Mouse (Mus musculus): ENCODE data around the gene Pptc7. TPM values are rescaled to one million over a fixed set of nuclear protein-coding genes. Genes with fewer than 3 reads are reported as not detected.
"Not testable (repeated sequence)": the region's sequence is repeated elsewhere in the genome, so short reads cannot be mapped to it uniquely, and the experiment has no call there.

The Pptc7 gene
- polyA plus RNA-seq, 1 experiment = 22.6 TPM

DNA sequence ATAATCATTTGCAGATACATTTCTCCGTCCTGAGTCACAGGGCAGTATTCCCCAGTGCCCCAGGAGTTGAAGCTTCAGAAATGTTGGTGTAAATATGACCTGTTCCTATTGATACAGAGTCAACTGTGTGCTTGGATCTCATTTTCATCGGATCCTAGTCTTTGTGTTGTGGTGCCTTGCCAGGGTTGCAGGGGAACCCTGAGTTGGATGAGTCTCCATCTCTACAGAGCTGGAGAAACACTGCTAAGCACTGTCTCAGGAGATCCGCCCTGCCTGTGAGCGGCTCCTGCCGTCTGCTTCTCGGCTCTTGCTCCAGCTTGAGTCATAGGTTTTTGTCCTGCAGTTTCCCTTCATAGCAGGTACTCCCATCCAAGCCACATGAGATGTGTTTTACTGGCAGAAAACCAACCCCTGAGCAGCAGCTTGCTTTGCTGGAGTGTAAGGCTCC lies 15.9 kb downstream of the Pptc7 start:
- DNase-seq (ENCODE audit: low spot score) = no peak

DNA sequence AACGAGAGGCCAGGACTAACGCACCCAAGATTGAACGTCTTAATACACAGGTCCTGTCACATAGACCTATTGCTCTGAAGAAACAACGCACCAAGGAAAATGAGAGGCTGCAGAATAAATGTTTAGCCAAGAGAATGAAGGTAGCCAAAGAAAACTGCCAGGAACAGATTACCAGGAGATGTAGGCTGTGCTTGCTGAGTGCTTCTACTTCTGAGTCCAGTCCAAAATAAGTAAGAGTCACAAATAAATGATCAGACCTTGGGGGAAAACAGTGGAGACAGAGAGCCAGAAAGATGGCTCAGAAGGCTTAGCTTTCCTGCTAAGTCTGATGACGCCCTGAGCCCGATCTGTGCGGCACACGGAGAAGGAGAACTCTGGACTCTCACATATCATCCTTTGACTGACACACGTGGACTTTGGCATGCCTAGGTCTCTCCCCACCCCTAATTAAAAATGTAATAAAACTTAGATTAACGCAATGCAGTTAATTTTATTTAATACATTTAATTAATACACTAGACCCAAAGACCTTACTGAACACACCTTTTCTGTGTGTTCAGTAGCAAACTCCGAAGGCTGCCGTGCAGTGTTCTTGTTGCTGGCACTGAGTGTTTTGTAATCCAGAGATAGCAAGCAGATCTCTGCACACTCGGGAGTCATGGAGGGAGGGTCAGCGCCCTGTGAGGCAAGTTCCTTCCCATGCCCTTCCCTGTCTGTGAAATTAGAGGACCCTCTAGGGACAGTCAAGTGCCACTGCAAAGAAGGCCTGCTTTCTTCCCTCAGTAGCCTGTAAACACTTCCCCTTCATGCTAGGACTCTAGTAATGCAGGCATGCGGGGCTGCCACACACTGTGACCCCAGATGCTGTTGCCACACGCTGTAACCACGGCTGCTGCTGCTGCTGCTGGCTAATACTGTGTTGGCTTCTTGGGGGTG lies 18.9 kb downstream of the Pptc7 start:
- DNase-seq (ENCODE audit: low spot score) = no peak

DNA sequence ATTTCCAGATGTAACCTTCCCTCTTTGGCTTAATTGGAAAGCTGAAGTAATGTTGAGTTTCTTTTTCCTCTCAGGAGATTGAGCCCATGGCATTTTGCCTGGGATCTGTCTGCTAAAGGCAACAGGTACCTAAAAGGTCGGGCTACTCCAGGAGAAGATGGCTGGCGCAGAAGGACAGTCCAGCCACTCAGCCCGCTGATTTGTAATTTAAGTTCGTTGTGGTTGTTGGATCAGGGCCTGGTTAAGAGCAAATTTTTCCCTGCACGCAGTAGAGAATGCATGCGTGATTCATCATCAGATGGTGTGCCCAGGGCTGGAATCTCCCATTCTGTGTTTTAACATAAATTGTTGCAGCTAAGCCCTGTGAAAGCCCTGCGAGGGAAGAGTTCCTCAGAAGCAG lies 19.8 kb downstream of the Pptc7 start:
- no peak for DNase-seq (ENCODE audit: low spot score)

DNA sequence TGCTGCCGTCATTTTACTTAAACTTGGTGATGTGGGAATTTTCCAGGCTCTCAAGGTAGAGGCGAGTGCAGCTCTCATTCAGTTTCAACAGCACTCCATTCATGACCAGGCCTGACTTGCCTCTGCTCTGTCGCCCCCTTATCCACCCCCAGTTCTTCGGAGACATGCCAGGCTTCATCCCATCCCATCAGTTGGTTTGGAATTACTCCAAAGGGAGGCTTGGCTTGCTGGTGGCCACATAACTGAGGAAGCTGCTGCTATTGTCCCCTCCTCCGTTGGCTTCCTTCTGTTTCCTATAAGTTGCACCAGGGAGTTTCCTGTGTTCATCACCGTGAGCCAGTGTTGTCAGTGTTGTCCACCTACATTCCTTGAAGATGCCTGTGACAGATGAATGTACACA lies 20.4 kb downstream of the Pptc7 start:
- DNase-seq (ENCODE audit: low spot score) = no peak

DNA sequence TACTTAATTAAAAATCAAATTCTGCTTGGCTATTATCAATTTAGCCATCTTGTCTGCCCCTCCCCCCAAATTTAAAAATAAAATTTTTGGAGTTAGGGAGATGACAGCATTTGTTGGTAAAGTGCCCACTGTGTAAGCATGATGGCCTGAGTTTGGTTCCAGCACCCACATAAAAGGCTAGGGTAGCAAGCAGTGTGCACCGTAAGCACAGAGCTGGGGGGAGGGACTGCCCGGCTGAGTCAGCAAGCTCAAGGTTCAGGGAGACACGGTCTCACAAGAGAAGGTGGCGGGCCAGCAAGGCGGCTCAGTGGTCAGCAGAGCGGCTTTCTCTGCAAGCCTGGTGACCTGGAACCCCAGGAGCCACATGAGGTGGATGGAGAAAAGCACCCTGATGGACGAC lies 21.3 kb downstream of the Pptc7 start:
- no peak for DNase-seq (ENCODE audit: low spot score)

DNA sequence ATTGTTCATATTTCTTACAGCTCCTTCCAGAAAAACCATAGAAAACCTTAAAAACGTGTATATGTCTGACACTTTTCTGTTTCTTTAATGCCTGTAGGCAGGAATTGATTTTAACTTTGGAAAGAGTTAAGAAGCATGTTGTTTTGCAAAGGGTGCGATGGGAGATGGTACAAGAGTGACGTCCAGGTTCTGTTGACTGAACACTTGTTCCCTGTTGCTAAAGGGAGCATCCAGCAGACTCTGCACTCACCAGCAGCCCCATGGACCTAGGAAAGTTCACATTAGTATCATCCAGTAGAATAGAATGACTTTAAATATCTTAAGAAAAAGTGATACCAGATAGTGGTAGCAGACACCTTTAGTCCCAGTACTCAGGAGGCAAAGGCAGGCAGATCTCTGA lies 22.4 kb downstream of the Pptc7 start:
- DNase-seq (ENCODE audit: low spot score) = no peak

DNA sequence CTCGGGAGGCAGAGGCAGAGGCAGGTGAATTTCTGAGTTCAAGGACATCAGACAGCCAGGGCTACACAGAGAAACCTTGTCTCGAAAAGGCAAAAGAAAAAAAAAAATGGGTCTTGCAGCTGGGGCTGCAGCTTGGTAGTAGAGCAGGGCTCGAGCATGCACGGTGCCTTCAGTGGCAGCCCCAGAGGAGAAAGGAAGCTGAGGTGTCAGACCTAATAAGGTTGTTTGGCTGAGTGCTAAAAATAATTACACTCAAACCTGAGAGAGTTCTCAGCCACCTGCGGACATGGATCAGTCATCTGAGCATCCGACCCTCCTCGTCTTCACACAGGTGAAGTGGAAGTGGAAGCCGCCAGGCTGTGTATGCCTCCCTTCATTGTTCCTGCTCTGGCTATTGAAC lies 26.5 kb downstream of the Pptc7 start:
- DNase-seq (ENCODE audit: low spot score) = no peak

DNA sequence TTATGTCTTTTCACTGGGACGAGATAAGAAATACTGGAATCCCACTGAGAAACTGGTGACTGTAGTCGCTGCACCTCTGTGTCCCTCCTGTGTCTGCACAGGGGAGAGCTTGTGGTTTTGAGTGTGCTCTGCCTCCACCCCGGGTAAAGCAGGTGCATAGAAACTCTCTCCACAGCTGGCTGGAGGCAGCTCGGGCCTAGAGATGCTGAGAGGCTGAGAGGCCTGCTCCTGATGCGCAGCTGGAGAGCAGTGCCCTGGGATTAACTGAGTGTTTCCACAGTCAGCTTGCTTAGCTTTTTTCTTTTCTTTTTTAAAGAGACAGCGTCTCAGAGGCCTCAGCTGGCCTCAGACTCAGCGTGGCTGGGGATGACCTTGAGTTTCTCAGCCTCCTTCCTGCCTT lies 27.5 kb downstream of the Pptc7 start:
- no peak for DNase-seq (ENCODE audit: low spot score)

DNA sequence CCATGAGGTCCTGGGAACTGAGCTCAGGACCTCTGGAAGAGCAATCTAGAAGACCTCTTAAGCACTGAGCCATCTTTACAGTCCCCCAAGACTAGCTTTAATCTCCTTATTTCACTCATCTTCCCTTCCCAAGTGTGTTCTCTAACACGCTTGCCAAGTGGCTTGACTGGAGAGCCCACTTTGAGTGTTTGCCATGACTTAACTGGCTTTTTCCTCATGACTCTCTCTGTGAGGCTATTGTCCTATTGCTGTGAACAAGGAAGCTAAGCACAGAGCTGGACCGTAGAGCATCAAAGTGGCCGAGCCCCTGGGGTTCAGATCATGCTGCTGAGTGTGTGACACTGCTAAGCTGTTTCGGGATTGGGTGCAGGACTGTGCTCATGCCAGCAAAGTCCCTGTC lies 28.2 kb downstream of the Pptc7 start:
- DNase-seq (ENCODE audit: low spot score) = no peak

DNA sequence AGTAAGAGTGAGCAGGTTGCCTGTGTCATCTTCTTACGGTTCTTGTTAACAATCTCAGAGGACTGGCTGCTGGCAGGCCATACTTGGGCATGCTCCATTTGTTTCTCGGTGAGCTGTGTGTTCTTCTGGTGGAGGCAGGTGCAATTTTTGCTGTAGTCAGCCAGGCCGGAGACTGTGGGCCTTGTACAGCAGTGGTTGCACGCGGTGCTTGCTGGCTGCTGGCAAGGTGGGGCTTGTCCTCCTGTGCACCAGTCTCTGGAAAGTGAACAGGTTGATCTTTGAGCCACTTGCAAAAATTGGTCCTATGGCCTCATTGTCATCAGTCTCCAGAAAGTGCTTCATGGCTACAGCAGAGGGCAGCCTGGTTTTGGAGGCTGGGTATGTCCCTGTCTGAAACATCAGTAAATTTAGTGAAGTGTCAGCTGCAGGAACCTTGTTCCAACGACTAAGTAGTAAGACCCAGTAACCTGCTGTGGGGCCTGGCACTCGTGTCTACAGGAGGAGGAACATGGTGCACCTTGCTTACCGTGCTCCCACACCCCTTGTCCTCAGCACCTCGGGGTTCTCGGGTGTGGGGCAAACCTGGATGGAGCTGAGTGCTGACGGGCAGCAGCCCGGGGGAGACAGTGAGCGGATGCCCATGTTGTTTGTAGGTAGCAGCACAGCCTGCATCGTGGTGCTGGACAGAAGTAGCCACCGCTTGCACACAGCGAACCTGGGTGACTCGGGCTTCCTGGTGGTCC lies 28.9 kb downstream of the Pptc7 start:
- DNase-seq (ENCODE audit: low spot score) = no peak

DNA sequence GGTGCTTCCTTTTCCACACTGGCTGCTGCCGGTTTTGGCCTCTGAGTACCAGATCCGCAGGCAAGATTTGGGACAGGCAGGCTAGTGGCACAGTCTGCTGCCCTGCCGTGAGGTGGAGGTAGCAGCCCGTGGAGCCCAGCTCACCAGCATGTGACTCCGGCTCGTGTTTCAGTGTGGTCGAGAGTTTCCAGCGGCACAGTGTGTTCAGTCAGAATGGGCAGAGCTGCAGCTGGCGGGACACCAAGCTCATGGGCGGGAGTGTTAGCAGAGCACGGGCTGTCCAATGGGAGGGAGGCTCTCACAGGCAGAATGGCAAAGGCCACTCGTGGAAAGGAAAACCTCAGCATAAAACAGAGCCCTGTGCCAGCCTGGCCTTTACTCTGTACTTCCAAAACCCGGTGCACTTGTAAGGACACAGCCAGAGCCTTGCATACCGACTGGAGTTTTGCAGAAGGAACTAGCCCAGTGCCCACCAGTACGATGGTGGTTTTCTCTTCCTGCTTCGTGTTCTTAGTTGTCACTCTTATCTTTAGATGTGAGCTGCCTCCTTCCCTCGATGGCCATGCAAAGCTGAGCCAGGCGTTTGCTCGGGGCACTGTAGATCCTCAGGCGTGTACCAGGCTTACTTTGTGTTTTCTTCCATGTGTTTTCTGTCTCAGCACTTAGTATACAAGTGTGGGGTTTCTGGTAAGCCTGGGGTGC lies 31.0 kb downstream of the Pptc7 start:
- peak; percentile 69 for DNase-seq (ENCODE audit: low spot score)

DNA sequence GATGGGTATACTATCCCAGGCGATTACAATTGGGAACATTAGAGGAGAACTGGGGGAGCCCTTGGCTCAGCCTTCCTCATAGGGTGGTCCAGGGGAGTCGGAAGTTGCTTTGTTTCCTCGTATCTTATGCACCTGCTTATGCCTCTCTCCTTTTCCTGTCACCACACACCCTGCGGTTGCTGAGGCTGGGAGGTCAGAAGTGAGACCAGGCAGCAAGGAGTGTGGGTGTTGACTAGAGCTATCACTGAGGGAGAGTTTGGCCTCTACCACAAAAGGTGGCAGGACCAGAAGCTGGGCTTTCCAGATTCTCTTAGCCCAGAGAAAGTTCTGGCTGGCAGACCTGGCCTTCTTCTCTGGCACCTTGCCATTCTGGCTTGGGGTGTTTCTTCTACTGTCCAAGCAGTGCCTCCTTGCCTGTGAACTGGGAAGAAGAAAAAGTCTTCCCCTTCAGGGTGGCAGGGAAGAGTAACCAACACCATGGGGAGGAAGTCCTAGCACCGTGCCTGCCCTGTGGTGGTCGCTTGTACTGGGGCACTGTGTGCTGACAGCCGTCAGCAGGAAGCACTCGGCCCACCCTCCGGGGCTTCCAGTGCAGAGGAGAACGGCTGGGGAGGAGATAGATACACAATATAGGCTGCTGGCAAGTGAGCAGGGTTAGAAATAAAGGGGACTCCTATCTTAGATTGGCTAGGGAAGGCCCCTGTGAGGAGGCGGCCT lies 33.3 kb downstream of the Pptc7 start:
- DNase-seq (ENCODE audit: low spot score) = no peak

DNA sequence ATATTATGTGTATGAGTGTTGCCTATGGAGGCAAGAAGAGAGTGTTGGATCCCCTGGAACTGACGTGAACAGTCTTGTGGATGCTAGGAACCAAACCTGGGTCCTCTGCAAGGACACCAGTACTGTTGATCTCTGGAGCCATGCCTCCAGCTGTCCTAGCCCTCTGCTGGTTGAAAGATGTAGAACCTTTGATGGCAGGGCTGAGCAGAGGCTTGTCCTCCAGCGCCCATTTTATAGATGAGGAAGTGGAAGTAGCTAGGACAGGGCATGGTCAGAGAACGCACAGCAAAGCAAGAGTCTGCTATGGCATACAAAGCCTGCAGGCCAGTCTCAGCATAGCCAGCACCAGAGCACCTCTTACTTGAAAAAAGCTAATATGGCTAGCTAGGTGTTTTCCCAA lies 33.9 kb downstream of the Pptc7 start:
- no peak for DNase-seq (ENCODE audit: low spot score)

DNA sequence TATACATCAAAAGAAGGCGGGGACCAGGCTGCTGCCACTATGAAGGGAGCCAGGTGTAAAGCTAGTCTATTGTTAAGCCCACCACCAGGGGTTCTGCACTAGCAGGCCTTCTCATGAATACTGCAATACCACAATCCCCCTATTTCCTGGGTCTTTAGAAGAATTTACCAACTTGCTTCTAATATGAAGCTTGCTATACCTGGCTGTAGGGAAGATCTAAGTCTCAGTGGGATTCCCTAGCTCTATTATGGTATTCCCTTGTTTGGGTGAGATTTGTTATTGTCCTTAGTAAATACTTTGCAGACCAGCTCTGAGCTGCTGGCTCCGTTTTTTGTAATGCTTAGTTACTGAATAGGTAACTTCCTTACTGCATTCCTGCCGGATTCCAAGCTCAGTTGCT lies 34.8 kb downstream of the Pptc7 start:
- not testable (repeated sequence) for DNase-seq (ENCODE audit: low spot score)

DNA sequence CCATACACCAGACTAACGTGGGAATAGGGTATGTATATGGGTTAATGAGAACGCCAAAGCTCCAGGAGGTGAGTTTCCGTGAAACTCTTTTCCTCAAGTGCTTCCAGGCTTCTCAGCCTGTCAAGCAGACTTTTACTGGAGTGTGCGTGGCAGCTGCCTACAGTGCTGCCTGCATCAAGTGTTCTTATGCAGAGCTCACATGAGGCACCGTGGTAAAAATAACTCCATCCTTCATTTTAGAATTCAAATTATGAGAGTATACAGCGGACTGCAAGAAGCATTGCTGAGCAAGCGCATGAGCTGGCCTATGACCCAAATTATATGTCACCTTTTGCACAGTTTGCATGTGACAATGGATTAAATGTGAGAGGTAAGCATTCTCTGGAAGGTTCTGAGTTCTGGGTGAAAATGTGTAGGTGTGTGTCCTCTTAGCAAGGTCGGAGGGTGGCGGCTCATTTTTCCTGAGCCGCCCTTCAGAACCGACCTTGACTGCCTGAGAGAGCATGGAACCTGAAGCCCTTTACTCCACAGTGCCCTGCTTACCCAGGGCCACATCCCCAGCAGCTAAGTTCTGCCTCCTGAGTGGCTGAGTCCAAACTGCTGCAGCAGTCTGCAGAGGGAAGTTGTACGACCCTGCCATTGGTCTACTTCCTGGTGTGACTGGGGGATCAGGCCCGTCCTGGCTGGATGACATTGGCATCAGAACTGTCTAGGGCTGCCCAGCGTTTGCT lies 35.5 kb downstream of the Pptc7 start:
- no peak for DNase-seq (ENCODE audit: low spot score)

DNA sequence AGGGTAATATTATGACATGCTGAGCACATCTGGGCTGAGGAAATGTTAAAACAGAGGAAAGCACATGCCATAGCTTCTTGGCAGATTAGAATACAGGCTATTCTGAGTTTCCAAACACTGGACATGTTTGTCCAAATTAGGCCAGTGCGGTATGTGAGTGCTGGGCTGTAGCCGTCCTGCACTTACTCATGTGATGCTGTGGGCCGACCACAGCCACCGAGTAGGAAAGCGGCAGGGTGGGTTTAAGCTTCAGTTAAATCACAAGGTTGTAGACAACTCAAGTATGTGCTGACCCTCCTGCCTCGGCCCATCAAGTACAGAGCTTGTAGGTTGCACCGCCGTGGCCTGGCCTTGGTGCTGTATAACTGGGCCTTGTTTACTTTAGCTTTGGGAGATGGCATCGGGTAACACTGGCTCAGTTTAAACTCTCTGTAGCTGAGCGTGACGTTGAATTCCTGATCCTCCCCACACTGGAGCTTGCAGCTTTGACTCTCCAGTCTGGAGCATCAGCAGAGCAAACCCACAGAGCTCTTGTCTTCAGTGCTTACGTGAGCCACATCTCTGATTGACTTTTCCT lies 36.1 kb downstream of the Pptc7 start:
- no peak for DNase-seq (ENCODE audit: low spot score)

DNA sequence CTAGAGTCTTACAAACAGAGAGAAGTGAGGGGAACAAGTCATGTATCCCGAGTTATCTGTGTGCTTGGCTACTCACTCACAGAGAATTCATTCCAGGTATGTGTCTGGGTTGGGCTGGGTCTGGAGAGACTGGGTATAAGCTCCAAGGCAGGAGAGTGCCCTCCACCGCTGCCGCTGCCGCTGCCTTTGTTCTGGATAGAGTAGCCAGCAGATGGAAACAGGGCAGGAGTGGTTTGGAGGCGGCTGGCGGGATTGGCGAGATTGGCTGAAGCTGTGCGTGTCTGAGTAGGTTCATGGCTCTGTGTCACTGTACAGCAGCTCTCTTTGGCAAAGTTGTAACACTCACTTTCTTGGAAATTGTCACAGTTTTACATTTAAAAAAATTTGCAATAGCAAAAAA lies 39.4 kb downstream of the Pptc7 start:
- DNase-seq (ENCODE audit: low spot score) = no peak

DNA sequence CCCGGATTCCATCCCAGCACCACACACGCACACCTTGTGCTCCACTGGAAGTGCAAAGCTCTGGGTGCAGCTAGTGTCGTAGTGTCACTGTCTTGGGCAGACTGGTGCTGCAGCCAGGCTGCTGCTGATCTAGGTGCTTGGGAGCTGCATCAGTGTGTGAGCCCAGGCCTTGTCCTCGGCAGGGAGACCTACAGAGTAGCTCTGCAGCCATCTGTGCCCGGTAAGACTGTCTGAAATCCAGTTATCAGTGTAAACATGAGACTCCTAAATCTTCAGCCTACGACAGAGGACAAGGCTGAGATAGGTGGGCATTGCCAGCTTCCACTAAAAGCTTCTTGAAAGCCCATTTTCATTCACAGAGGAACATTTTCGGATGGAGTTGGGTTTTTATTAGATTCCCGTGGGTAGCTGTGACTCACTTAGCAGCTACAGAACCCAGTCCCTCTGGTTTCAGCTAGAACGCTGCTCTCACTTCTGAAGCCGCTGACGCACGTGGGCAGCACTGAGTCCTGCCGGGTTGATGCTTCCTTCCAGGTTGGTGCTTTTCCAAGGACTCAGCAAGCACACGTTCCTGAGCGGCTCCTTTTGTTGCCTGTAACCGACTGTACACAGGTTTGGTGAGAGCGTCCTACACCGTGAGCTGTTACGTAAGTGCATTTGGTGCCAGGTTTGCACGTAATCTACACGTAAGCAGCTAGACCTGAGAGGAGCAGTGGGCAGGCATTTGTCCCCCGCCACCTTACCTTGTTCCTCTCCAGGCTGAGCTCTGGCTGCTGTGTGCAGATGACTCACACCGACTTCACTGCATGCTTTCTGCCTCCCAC lies 40.7 kb downstream of the Pptc7 start:
- no peak for DNase-seq (ENCODE audit: low spot score)

DNA sequence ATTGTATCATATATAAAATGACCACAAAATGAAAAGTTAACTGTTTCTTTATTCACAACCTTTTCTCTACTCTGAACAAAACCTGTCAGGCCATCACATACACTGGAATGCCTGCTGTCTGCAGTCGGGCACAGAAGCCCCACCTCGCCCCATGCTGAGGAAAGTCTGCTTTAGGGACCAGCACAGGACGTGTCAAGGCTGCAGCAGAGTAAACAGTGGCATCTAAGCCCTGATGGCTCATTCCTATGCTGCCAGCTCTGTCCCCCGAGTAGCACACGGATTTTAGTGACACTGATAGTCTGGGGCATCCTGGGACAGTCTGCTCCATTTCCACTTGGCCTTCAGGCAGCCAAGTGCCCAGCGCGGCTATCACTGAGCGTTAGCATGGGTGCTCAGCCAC lies 41.3 kb downstream of the Pptc7 start:
- DNase-seq (ENCODE audit: low spot score) = no peak

DNA sequence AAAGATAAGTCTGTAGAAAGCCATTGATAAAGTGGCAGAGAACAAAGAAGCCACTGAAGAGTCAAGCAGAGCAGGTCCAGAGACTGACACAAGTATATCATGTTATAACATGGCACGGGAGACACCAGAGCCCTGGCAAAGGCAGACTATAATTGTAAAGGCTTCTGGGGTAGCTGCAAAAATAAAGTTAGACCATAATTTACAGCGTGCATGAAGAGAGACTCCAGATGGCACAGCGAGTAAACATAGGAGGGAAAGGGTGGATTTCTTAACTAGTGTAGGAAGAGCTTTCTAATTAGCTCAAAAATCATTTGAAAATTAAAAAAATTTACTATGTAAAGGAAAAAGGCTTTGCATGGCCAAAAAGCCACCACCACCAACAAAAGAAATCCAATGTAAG lies 43.1 kb downstream of the Pptc7 start:
- DNase-seq (ENCODE audit: low spot score) = no peak
